Mouse (Mus musculus) CD4-positive naive resting alpha-beta T cell, adult 57 days (primary cell): ENCODE results near the gene Dapl1. TPM values are rescaled to one million over a fixed set of nuclear protein-coding genes. Genes with fewer than 3 reads are reported as not detected.

Experiments used
- total RNA-seq: library from RNA; stranded (reverse); gene quantifications from one replicate; pipeline ENCODE4 v1.2.4, GENCODE M21; 2023

The Dapl1 gene
- 174 TPM for total RNA-seq

DNA sequence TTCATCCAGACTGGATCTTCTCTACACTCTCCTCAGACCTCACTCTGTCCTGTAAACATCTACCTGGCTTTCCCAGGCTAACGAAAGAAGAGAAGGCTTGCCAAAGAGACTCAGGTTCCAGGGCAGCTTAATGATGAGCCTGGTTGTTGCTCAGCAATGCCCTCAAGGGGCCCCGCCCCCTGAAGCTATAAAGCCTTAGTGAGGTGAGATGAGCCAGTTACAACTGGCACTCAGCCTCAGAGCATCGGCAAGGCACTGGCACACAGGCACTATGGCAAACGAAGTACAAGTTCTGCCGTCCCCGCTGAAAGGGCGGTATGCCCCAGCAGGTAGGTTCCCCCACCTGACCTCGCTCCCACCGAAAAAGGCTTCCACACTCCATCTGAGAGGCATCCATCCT lies at the start of gene Dapl1:
TSS of gene Dapl1 (plus strand) at position 216 of the 400 bp plus-strand sequence.

Other genes starting within 250 kb of the Dapl1 start
- gene Tanc1, start 127.4 kb downstream of the Dapl1 start, total RNA-seq, result 26.0 TPM